Mouse (Mus musculus) CD8-positive naive resting alpha-beta T cell, adult 2 months (primary cell): ENCODE measurements around the gene Cldn34c3.
"Not testable (repeated sequence)": the region's sequence is repeated elsewhere in the genome, so short reads cannot be mapped to it uniquely, and the experiment has no call there.

Experiments used
- DNase-seq, 2 experiments: peaks; one replicate each; pipeline ENCODE4 v3.0.0; 2022; ENCODE audit warnings: low read depth in 2 of 2, low spot score in 2 of 2

Cldn34c3 gene

GRCm38 (mm10) chrX:123793365-123793764 lies at the start of gene Cldn34c3:
Cldn34c3 (plus strand) TSS chrX:123793665.
- DNase-seq: not testable (repeated sequence)
